Mouse (Mus musculus) hindbrain, postnatal 0 days (tissue): ENCODE measurements at regions not wholly inside any gene's neighbourhood (a gene's known extent, or its start where the extent isn't known, plus 50 kb on each side); places are given as distances from the start of the nearest gene placed in this dataset.
A peak's percentile ranks its signal among the peaks of the same experiment; 100 is the strongest.

Experiments used
- ATAC-seq: fragments of 200-750 bp; cut with Nextera tagmentation; 2 replicates; pipeline ENCODE4 v1.8.0; 2017; ENCODE audit warnings: mild to moderate bottlenecking, moderate TSS enrichment, moderate library complexity
- DNase-seq: peaks from one replicate; pipeline ENCODE4 v3.0.0-alpha.2; 2015; ENCODE audit warnings: low spot score
- H3K27ac ChIP-seq: fragments of 300-500 bp; sonication (generic); 2 replicates; pipeline ENCODE4 v1.5.1; 2014; ENCODE audit warnings: mild to moderate bottlenecking
- H3K27me3 ChIP-seq: fragments of 300-500 bp; sonication (generic); 2 replicates; pipeline ENCODE4 v1.6.1; 2014; ENCODE audit warnings: low read length, mixed read lengths; ENCODE audit not compliant: insufficient read depth
- H3K36me3 ChIP-seq: fragments of 300-500 bp; sonication (generic); 2 replicates; pipeline ENCODE4 v1.6.1; 2014; ENCODE audit warnings: low read length, mixed read lengths; ENCODE audit not compliant: insufficient read depth
- H3K4me1 ChIP-seq: fragments of 300-500 bp; sonication (generic); 2 replicates; pipeline ENCODE4 v1.6.1; 2014; ENCODE audit warnings: antibody characterized with exemption, low read length, mixed read lengths; ENCODE audit not compliant: insufficient read depth
- H3K4me2 ChIP-seq: fragments of 300-500 bp; sonication (generic); 2 replicates; pipeline ENCODE4 v1.6.1; 2014; ENCODE audit warnings: low read depth, mild to moderate bottlenecking, low read length, moderate library complexity, mixed read lengths
- H3K4me3 ChIP-seq: fragments of 300-500 bp; sonication (generic); 2 replicates; pipeline ENCODE4 v1.5.1; 2014; ENCODE audit warnings: low read length
- H3K9ac ChIP-seq: fragments of 300-500 bp; sonication (generic); replicated peaks from 2 replicates; pipeline ENCODE4 v1.6.1; 2014; ENCODE audit warnings: mild to moderate bottlenecking, low read length, moderate library complexity, mixed read lengths
- H3K9me3 ChIP-seq: fragments of 300-500 bp; sonication (generic); 2 replicates; pipeline ENCODE4 v1.6.1; 2016; ENCODE audit warnings: low read length, mixed read lengths
- CTCF ChIP-seq: IDR thresholded peaks from 2 replicates; pipeline ENCODE4 v1.5.1; 2016; ENCODE audit warnings: antibody characterized with exemption, control low read depth, low read depth
- WGBS: fragments of 180-500 bp; shearing (Covaris S2); extraction: QIAGEN DNeasy Blood & Tissue Kit; methylation state at CpG from one replicate; pipeline ENCODE4 v1.1.7; 2014; 5-methylcytosine and 5-hydroxymethylcytosine counted together

DNA sequence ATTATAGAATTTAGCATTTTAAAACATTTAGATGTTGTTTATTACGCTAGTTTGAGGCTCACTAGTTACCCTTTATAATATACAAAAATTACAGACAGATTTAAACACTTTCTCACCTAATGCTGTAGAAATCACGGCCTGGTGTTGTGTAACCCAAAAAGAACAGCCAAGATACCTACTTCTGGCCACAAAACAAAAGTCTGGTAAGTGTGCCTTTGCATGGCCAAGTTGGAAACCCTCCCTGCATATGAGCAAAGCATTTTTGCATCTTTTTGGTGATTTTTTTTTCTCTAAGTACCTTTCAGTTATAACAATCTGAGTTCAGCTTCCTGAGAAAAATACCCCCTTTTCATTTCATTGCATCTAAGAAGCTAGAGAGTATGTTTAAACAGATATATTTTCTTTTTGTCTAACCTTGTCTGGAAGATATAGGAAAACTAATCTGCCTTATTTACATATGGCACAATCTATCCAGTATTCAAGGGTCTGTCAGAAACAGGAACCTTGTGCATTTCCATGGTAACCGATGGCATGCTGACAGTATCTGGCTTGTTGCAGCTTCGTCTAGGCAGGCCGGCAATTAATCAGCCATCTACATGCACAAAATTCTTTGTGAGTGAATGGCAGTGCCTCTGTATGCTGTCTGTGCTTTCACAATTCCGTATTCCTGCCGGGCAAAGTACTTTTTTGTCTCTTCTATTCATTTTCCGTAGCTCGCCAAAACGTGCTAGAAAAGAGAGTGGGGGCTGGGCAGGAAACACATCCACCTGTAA lies 238.9 kb upstream of the Sox2 start:
- no peaks in the 10 kb centered on the region for H3K36me3 ChIP-seq
- DNase-seq (peak; percentile 85), ATAC-seq (peak; percentile 90)
- peak overlapping the region; percentile 57 for H3K27ac ChIP-seq
- no peaks in the 10 kb centered on the region for H3K4me1 ChIP-seq
- no peaks in the 10 kb centered on the region for H3K9me3 ChIP-seq
- peak overlapping the region; percentile 11 for H3K4me2 ChIP-seq
- 19% methylated on average over 10 of the region's 10 CpGs for WGBS
- no peak for TF ChIP-seq CTCF
- H3K9ac ChIP-seq: no peak overlapping the region
- no peaks in the 10 kb centered on the region for H3K27me3 ChIP-seq
- no peak overlapping the region for H3K4me3 ChIP-seq

DNA sequence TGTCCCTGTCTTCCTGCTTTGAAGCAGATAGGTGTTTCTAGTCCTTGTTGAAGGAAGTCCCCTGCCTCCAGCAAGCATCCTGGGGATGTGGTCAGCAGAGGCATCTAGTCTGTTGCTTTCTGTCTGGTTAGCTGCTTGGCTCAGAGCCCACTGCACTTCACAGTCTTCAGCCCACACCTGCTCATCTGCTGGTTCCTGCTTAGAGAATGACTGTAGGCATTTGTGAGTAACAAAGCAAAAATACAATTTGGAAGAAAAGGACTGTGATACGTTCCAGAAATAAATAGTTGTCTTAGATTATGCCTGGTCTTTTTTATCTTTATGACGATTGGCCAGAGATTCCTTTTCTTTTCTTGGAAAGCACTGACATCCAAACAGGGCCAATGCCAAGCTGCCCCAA lies 246.6 kb upstream of the Sox2 start:
- Histone ChIP-seq H3K27ac (no peak overlapping the region), H3K27me3 (no peaks in the 10 kb centered on the region), H3K4me1 (no peaks in the 10 kb centered on the region), H3K9ac (no peak overlapping the region), H3K9me3 (no peaks in the 10 kb centered on the region), H3K4me2 (no peak overlapping the region), H3K36me3 (no peaks in the 10 kb centered on the region), H3K4me3 (no peak overlapping the region)
- WGBS: 58% methylated on average over 2 of the region's 2 CpGs
- no peak for ATAC-seq
- TF ChIP-seq CTCF: no peak
- peak; percentile 13 for DNase-seq

DNA sequence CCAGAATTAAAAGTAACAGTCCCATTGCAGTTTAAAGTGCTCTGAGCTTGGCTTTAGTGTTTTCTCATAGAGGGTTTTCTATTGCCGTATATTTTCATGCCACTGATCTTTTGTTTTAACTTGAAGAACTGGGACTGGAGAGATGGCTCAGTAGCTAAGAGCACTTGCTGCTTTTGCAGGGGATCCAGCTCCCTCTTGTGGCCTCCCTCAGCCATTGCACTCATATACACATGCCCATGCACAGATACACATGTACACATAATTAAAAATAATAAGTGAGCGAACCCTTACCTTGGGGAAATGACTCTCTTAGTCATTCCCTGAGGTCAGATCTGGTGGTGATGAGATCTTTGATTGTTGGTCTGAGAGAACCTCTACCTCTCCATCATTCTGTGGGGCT lies 258.9 kb upstream of the Sox2 start:
- TF ChIP-seq CTCF: no peak; the same call in 1 of the 2 replicates

DNA sequence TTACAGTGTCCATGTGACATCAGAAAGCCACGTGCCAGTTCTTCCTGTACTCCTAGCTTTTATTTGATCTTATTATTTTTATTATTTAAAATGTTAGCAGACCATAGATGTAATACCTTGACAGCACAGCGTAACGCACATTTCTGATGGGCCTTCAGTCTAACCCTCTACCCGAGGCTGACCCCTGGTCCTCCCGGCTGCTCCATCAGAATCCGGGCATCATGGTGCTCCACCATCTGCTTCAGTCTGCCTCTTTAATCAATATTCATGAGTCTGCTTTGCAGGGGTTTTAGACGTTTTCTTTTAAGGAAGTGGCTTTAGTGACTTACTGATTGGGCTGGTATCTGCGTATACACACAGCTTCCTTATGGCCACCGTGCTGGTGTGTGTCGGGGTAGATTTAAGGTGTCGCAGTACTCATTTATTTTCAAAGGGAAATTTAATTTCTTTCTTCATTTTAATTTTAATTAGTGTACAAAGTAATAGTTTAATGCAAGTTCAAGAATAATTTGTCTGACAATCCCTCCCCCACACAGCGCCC lies 265.2 kb upstream of the Sox2 start:
- ATAC-seq: no peak
- 57% methylated on average over 12 of the region's 12 CpGs for WGBS
- H3K4me2 ChIP-seq: no peak overlapping the region

More for the DNA sequence above, 258.9 kb upstream of the Sox2 start:
- no peak overlapping the region for H3K4me2 ChIP-seq
- H3K9me3 ChIP-seq: 0 out of 2 replicates have a peak, but pooled peaks cover 4% of the 10 kb centered on the region
- no peak overlapping the region for H3K4me3 ChIP-seq
- no peak overlapping the region for H3K27ac ChIP-seq
- H3K27me3 ChIP-seq: no peaks in the 10 kb centered on the region
- no peaks in the 10 kb centered on the region for H3K36me3 ChIP-seq
- no peak for ATAC-seq
- H3K4me1 ChIP-seq: no peaks in the 10 kb centered on the region
- DNase-seq: no peak
- 94% methylated on average over 2 of the region's 2 CpGs for WGBS
- no peak overlapping the region for H3K9ac ChIP-seq

DNA sequence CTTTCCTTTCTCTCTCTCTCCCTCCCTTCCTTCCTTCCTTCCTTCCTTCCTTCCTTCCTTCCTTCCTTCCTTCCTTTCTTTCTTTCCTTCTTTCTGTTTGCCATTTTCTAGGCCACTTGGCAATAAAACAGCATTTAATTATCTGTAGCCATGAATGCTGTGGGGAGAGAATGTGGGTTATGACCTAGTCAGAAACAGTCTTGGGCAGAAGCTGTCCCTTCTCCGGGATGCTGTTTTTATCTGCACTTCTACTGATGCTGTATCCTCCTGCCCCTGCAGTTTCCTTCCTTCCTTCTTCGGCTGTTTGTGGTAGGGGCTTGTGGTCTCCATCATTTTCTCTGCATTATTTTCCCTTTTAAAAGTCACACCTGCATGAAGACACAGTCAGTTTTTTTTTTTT lies 272.3 kb upstream of the Sox2 start:
- Histone ChIP-seq H3K4me2 (0 out of 2 replicates have a peak overlapping the region, but pooled peaks have one; percentile 39), H3K36me3 (no peaks in the 10 kb centered on the region), H3K4me1 (no peaks in the 10 kb centered on the region), H3K4me3 (no peak overlapping the region), H3K9me3 (no peaks in the 10 kb centered on the region), H3K27me3 (no peaks in the 10 kb centered on the region), H3K9ac (no peak overlapping the region), H3K27ac (no peak overlapping the region; the same call in 1 of the 2 replicates)
- TF ChIP-seq CTCF: no peak
- ATAC-seq (no peak), DNase-seq (no peak)
- WGBS: 21% methylated on average over 2 of the region's 2 CpGs

More for the DNA sequence above, 265.2 kb upstream of the Sox2 start:
- H3K36me3 ChIP-seq: no peaks in the 10 kb centered on the region
- DNase-seq: no peak
- no peak for TF ChIP-seq CTCF
- H3K4me3 ChIP-seq: no peak overlapping the region
- H3K9me3 ChIP-seq: no peaks in the 10 kb centered on the region
- H3K27ac ChIP-seq: no peak overlapping the region
- no peaks in the 10 kb centered on the region for H3K27me3 ChIP-seq
- no peak overlapping the region for H3K9ac ChIP-seq
- H3K4me1 ChIP-seq: no peaks in the 10 kb centered on the region

DNA sequence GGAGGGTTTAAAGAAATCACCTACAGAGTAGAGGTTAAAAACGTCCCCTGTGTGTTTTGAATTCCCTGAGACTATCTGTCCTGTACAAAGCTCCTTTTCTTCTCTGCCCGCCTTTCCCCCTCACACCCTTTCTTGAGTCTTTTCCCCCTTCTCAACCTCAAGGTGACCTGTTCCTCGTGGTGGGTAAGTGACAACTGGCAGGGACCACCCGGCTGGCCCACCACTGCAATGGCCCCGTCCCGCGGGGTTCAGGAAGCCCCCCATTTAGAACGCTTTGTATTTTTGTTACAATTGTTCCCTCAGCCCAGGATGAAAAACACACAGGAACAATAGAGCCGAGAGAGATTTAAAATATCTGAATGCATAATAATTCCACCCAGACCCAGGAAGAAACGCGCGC lies 272.9 kb upstream of the Sox2 start:
- H3K36me3 ChIP-seq: no peaks in the 10 kb centered on the region
- no peak overlapping the region for H3K4me3 ChIP-seq
- WGBS: 20% methylated on average over 12 of the region's 12 CpGs
- DNase-seq (no peak), ATAC-seq (no peak)
- H3K27me3 ChIP-seq: no peaks in the 10 kb centered on the region
- no peaks in the 10 kb centered on the region for H3K9me3 ChIP-seq
- H3K4me2 ChIP-seq: peak overlapping the region; percentile 39; the same call in 1 of the 2 replicates
- H3K9ac ChIP-seq: no peak overlapping the region
- no peak for TF ChIP-seq CTCF
- H3K4me1 ChIP-seq: no peaks in the 10 kb centered on the region
- no peak overlapping the region for H3K27ac ChIP-seq

DNA sequence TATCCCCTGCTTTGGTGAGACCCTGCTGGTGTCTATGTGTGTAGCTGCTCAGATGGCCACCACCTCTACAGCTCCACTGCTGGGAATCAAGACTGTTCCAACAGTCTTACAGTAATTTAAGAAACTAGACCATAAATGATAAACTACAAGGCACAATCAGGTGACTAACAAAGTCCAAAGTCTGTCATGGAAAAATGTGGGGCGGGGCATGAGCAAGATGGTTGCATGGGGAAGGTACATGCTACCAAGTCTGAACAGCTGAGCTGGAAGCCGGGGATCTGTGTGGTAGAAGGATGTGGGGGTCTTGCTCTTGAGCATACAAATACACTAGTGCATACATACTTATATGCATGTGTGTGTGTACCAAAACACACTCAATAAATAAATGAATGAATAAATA lies 278.8 kb upstream of the Sox2 start:
- Histone ChIP-seq H3K27ac (no peak overlapping the region), H3K4me3 (no peak overlapping the region), H3K4me2 (no peak overlapping the region), H3K27me3 (no peaks in the 10 kb centered on the region), H3K9me3 (no peaks in the 10 kb centered on the region), H3K4me1 (no peaks in the 10 kb centered on the region), H3K36me3 (no peaks in the 10 kb centered on the region), H3K9ac (no peak overlapping the region)
- DNase-seq (no peak), ATAC-seq (no peak)
- TF ChIP-seq CTCF: no peak
- 92% methylated on average over 2 of the region's 2 CpGs for WGBS
